Mouse (Mus musculus): ENCODE results near the gene Map6.

Map6 gene

DNA sequence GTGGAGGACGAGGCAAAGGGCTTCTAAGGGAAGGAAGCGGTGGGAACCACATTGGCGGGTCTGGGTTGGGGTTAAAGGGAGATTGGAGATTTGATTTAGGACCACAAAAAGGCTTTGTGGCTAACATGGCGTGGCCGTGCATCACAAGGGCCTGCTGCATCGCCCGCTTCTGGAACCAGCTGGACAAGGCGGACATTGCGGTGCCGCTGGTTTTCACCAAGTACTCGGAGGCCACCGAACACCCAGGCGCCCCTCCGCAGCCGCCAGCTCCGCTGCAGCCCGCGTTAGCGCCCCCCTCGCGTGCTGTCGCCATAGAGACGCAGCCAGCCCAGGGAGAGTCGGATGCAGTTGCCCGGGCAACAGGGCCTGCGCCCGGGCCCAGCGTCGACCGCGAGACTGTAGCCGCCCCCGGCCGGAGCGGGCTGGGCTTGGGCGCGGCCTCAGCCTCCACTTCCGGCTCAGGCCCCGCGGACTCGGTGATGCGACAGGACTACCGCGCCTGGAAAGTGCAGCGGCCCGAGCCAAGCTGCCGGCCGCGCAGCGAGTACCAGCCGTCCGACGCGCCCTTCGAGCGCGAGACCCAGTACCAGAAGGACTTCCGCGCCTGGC lies 754 bp downstream of the Map6 start:
- WGBS, result 1% methylated on average over 59 of the region's 59 CpGs

DNA sequence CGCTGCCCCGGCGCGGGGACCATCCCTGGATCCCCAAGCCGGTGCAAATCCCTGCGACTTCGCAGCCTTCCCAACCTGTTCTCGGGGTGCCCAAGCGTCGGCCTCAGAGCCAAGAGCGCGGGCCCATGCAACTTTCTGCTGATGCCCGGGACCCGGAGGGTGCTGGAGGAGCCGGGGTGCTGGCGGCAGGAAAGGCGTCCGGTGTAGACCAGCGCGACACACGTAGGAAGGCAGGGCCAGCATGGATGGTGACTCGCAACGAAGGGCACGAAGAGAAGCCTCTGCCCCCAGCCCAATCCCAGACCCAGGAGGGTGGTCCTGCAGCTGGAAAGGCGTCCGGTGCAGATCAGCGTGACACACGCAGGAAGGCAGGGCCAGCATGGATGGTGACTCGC lies 1.3 kb downstream of the Map6 start:
- under 1% methylated on average over 29 of the region's 29 CpGs for WGBS

DNA sequence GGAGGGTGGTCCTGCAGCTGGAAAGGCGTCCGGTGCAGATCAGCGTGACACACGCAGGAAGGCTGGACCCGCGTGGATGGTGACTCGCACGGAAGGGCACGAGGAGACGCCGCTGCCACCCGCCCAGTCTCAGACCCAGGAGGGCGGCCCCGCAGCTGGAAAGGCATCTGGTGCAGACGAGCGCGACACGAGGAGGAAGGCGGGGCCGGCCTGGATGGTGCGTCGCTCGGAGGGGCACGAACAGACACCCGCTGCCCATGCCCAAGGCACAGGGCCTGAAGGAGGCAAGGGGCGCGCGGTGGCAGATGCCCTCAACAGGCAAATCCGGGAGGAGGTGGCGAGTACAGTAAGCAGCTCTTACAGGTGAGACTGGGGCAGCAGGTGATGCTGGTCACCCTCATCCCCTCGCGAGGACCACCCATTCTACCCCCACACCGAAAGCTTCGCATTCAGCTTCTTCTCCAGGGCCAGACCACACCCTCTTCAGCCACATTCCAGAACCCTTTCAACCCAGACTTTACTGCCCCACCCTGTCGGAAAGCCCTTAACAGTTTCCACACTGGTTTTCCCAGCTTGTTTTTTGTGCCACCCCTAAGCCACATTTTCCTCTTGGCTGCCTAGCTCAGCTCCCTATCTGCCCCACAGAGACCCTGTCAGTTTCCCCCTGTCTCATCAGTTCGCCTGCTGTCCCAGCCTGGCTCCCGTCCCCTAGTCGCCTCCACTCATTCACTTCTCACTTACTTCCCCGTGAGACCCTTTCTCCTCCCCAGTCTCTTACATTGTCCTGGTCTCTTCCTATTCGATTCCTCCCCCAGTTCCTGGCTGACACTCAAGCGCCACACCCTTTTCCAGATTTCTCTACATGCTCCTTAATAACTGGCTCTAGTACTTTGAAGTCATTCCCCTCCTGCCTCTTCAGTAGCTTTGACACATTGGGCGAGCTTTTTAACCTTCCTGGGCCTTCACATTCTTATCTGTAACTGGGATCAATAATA lies 2.0 kb downstream of the Map6 start:
- WGBS, result 6% methylated on average over 42 of the region's 42 CpGs

DNA sequence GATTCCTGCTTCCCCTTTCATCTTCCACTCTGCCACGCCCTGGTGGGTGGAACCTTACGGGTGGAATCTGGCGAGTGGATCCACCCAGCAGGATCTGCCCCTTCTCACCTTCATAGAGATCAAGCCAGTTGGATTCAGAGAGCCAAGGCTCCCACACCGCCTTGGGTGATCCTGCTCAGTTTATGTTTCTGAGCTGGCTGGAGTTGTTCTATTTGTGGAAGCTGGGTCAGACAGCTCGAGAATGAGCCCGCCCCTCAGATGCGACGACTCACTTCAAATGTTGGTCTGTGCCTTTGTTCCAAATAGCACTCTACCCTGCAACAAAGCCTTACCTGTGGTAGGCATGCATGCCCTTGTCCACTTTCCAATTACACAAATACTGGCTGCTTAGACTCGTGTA lies 4.4 kb downstream of the Map6 start:
- WGBS, result 22% methylated on average over 9 of the region's 9 CpGs

DNA sequence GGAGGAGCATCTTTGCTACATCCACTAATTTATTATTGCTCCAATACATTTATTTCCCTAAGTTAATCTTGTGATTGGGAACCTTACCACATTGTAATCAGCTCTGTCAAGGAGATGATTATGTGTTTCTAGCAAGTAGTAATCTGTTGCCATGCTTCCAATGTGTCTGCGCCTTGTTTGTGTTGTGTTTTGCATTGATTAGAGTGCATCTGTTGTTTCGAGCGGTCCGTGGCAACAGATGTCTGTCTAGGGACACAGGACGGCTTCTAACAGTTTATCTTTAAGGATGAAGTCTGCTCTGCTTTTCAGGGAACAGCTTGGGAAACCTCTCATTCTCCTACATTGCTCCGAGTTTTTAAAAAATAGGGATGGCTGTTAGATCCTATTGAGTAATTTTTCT lies 7.9 kb downstream of the Map6 start:
- WGBS, result 28% methylated on average over 6 of the region's 6 CpGs

DNA sequence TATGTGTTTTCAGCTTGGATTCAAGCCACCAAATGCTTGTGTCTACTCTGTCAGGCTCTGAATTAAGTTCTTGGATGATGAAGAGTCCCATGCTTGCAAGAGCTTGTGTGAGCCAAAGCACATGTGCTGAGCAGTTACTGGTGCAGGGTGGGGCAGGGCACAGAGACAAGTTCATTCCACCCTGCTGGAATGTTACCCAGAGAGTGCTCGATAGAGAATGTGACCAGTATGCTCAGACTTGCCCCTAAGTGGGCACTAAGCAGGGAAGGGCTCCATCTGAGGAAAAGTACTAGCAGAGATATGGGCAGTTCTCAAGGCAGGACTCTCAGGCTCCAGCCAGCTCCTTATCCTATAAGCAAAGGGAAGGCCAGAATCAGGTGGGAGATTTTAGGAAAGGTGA lies 9.4 kb downstream of the Map6 start:
- 74% methylated on average over 1 of the region's 1 CpGs for WGBS

DNA sequence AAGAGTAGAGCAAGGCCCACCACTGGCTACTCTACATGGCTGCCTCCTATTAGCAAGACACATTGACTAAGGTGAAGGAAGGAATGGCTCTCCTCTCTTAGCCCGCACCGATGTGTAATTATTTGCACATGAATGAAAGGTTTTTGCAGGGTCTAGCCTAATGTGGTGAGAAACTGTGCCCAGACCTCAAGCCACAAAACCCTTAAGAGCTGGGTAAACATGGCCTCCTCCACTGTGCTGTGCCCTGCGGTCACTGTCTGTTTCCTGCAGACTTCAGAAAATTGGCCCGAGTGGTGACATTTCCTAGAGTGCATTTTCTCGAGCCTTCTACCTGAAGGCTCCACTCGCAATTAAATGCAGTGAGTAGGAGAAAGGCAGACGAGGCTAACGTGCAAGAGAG lies 11.1 kb downstream of the Map6 start:
- WGBS, result 79% methylated on average over 8 of the region's 8 CpGs

DNA sequence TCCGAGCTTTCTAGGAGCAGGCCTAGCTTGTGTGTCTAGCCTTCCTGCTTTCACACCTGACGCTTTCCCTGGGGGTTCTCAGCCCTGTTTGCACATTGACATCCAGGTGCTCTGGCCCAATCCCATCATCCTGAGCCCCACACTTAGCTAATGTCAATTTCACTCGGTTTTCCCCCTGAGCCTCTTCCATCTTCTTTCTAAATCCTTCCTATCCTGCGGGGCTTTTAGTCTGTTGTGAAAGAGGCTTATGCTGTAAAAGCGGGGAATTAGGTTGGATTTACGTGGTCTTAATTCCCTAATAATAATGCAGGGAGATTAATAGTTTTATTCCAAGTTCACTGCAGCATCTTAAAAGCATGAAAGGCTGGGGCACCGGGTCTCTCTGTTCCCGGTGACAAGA lies 12.3 kb downstream of the Map6 start:
- WGBS, result 71% methylated on average over 8 of the region's 8 CpGs

DNA sequence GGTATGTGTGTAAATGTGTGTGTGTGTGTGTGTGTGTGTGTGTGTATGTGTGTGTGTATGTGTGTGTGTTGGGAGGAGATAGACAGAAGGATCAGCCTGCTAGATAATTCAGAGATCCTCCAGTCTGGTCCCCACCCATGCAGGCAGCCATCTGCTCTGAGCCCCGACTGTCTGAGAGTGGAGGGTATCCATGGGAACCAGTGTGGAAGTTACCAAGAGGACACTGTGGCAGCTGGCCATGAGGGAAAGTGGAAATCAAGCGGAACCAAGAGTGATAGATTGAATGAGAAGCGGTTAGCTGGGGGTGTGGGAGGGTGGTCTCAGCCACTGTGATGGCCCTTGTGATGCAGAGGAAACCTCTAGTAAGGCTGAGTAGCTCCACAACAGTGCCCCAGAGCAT lies 20.0 kb downstream of the Map6 start:
- WGBS, result 25% methylated on average over 3 of the region's 3 CpGs

DNA sequence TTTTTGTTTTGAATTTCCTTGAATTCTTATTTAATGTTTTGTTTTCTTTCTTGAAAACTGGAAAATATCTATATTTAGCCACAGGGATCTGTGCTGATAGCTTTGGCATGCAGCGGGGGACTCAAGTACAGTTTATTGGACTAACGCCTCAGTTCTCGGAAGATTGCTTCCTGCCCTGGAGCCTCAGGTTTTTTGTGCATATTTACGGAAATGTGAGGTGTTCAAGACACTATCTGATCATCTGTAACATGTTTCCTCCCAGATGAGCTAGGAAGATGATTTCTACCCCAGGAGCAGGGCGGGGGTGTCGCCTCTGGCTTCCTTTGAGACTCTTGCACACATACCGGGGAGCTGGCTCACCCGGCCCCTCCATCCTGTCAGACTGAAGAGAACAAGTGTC lies 22.8 kb downstream of the Map6 start:
- WGBS, result 45% methylated on average over 8 of the region's 8 CpGs

DNA sequence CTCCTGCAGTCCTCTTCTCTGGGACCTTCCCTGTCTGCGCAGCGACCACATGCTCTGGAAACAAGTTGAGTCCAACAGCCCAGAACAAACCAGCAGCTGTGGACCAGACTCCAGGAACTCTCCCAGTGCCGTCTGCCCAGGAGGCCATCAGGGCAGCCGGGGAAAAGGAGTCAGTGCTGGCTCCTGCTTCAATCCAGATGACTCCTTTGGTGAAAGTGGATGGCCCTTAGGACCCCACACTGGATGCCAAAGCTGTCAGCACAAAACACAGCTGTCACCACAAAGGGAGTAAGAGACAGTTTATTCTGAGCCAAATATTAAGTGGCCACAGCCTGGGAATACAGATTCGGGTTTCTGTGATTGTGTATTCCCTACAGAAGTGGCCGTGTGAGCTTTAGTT lies 23.7 kb downstream of the Map6 start:
- WGBS, result 65% methylated on average over 6 of the region's 6 CpGs

DNA sequence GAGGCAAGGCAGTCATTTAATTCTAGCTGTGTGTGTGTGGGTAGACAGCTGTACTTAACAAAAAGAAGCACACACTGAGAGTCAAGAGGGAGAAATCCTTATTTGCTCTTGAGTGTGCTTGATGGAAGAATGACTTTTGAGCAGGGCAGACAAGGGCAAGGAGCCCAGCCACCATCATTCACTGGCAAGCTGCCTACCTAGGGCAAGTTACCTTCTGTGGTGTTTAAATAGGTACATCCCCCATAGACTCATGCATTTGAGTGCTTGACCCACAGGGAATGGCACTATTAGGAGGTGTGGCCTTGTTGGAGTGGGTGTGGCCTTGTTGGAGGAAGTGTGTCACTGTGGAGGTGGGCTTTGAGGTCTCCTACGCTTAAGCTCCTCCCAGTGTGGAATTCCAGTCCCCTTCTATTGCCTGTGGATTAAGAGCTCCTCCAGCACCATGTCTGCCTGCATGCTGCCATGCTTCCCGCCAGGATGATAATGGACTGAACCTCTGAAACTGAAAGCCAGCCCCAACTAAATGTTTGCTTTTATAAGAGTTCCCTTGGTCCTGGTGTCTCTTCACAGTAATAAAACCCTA lies 27.0 kb downstream of the Map6 start:
- 89% methylated on average over 2 of the region's 2 CpGs for WGBS

DNA sequence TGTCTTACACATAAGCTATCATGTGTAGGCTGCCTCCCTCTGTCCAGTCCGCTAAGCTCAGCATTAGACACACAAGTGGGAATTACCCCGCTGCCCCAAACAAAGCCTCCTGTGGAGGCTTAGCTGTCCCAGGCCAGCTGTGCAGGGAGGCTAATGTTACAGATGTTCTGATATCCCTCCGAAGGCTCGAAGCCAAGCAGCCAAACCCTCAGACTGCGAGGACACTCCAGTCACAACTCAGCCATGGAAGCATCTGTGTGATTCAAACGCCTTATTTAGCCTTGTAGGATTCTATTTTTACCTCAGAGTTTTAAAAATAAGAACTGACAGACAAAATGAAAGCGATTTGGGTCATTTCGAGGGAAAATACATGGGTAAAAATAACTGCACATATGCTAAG lies 27.9 kb downstream of the Map6 start:
- WGBS, result 36% methylated on average over 8 of the region's 8 CpGs

DNA sequence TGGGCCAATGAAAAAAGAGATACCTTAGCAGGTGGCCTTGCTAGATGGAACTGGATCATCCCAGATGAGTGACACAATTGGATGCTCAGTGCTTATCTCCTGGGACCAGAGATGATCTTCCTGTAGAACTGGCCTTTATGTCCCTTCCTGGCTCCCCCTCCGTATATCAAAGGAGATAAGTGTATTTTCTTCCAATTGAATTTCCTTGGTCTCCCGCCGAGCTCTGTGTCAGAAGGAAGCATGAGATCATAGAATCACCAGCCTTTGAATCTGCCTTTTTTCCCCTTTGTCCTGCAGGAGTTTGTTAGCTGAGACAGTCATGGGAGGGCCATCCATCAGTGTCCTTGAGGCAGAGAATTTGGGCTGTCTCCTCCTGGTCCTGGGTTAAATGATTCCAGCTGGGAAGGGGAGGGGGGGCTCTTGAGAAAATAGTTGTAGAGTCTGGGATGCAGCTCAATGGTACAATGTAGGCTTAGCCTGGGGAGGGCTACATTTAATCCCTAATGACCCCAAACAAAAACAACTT lies 33.5 kb downstream of the Map6 start:
- WGBS, result 77% methylated on average over 3 of the region's 3 CpGs

DNA sequence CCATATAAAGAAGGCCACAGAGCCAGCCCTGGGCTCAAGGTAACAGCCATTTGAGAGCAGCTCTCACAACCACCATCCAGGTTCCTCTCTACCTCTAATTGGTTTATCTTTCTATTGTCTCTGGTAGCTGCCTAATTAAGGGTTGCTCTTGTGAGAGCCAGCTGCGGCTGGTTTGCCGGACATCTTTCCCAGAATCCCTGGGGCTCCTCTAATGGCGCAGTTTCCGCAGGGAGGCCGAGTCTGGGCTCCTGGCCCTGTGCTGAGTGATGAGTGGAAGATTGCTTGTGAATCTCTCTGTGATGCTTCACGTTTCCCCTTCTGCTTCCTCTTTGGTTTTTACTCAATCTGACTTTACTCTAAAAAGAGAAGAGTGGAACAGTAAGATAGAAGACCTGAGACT lies 36.8 kb downstream of the Map6 start:
- WGBS, result 50% methylated on average over 6 of the region's 6 CpGs

DNA sequence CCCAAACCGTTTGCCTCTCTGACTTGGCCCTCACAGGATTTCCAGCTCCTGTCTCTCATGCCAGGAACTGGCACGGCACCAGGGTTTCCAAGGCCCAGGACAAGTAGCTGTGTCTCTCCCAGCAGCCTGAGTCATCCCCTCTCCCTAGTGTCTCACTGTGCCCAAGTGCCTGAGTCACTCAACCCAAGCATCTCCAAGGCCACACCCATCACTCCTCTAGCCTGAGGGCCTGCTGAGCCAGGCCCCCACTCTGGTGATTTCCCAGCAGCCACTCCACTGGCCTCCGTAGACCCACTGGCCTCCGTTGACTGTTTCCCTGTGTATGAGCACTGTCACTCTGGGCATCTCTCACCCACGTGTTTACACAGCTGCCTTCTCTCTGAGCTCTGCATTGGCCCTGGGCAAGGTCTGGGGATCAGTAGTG lies 37.7 kb downstream of the Map6 start:
- WGBS, result 40% methylated on average over 5 of the region's 5 CpGs

DNA sequence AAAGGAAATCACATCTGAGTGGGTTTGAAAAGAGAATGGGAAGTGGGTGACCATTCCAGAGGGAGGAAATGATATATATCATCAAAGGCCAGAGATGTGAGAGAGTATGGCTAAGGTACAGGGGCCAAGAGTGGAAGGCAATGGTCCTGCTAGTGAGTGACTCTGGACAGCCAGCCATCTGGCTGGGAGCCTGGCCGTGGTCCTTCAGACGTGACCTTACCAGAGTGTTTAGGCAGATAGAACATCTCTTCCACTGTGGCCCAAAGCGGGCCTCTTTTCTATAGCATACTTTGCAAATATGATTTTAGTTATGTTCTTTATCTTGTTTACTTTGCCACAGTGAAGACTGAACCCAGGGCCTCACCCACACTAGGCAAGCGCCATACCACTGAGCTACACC lies 38.4 kb downstream of the Map6 start:
- 89% methylated on average over 4 of the region's 4 CpGs for WGBS

DNA sequence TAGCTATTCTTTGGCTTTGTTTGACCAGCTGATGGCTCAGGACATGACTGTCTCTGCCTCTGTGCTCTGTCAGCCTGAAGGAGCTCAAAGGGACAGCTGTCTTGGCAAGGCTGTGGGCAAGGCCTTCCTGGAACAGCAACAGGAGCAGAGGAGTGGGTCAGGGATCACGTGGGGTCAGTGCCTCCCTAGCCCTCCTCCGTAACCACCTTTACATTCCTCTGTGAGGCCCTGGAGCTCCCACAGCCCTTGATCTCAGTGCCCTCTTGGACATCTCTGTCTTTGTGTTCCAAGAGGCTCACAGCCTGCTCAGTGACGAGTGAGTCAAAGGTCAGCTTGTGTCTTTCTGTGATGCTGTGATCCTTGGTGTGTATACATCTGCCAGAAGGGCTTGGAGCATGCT lies 39.4 kb downstream of the Map6 start:
- 51% methylated on average over 3 of the region's 3 CpGs for WGBS

DNA sequence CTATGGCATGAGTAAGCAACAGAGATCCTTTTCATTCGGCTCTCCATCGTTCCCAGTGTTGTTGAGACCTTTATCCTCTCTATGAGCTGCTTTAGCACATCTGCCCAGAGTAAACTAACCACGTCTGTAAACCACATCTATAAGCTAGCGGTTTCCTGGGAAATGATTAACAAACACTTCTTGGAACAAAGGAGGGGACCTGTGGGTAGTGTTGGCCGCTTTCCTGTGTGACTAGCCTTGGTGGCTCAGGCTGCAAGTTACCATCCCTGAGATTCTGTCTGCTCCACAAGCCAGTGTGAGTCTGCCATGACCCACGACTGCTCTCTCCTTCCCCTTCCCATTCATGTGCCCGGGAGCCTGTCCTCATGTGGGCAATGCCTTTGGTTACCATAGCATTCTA lies 44.2 kb downstream of the Map6 start:
- 55% methylated on average over 7 of the region's 7 CpGs for WGBS

DNA sequence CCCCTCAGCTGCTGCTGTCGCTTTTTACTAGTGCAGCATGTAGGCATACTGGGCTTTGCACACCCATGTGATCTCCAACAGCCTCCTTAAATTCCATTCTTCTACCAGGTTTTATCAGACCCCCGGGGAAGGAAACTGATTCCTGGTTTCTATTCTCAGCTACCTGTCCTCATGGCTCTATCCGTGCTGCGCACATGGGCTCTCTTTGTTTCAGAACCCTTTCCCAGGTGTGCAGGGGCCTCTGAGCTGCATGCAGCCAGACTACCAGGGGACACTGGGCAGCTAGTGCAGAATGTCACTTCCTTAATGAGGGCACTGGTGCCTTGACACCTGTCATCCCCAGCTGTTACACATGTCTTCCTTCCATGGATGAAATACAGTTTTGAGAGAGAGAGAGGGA lies 44.8 kb downstream of the Map6 start:
- WGBS, result 52% methylated on average over 4 of the region's 4 CpGs

DNA sequence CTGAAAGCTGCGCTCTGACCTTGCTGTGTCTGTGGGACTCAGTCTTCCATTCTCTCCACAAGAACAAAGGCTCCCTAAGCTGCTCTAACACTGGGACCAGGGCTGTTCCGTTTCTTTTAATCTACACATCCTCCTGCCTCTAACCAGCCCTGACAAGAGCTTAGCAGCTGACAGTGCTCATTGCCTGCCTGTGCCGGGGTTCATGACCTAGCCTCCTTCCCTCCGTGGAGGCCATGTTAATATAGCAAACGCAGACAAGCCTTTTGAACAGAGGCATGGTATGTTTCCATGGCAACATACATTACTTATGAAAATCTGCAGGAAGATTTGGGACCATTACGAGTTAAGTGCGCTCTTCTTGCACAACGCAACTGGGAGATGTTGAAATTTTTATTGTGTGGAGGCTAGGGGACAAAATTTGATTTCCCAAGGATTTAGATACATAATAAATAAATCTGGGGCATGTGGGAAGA lies 45.5 kb downstream of the Map6 start:
- WGBS, result 48% methylated on average over 8 of the region's 8 CpGs

DNA sequence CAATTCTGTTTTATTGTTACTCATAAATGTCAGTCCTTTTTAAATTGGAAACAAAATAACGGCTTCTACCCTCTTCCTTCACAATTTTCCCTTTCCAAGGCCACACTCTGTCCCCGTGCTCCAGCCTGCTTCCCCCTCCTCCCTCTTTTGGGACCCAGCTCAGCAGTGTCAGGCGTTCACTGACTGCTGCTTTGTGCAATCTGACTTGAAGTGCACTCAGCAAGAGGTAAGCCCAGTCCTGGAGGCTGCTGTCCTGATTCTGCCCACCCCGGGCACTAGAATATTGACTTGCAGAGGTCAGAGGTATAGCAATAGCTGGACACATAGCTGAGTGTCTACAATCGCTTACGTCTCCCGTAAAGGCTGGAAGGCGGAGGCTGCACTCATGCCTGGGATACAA lies 46.0 kb downstream of the Map6 start:
- WGBS, result 76% methylated on average over 8 of the region's 8 CpGs

DNA sequence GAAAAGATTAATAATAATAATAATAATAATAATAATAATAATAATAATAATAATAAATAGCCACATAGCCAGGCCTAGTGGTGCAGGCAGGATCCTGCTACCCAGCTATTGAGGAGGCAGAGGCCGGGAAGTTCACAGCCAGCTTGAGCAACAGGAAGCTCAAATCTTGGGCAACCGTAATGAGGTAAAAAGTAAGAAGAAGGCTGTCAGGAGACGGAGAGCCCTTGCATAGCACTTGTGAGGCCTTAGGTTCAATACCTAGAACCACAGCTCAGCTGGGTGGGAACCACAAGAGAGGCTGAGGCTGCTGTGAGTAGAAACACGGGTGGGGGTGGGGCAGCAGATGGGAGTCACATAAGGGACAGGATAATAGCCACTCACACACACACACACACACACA lies 47.3 kb downstream of the Map6 start:
- WGBS, result 82% methylated on average over 4 of the region's 4 CpGs

Measured in cerebral cortex, adult 2 months (tissue).